Comparison of ENCODE assay signal across 9 mouse cellular contexts in genomic region chr7:19170142-19170541, GRCm38 (mm10). TPM values are rescaled to one million over a fixed set of nuclear protein-coding genes. Genes with fewer than 3 reads are reported as not detected.
A peak's percentile ranks its signal among the peaks of the same experiment; 100 is the strongest.
DNase-seq lines count a peak whose midpoint lies in the region; ATAC-seq lines count a peak whose summit lies in the region.
"Had no signal": no experiment of that assay in that cellular context is flagged by ENCODE, and none has a peak within 500 bp of the region (broad histone marks: within the 10 kb centered on the region; RNA-seq: fewer than 3 reads in every experiment).

No protein-coding gene starts in this region.

- no peak overlapping the region for H3K4me2 ChIP-seq in hindbrain, embryonic 12.5 days (replicated peaks)
- H3K4me2 ChIP-seq in heart, embryonic 11.5 days: peak overlapping the region; percentile 20
- no peak overlapping the region for H3K4me2 ChIP-seq in liver, embryonic 11.5 days
- H3K4me2 ChIP-seq: neural tube, embryonic 12.5 days had no signal

- peaks cover 38% of the 10 kb centered on the region for H3K4me1 ChIP-seq in hindbrain, embryonic 10.5 days (replicated peaks)
- peaks cover 23% of the 10 kb centered on the region for H3K4me1 ChIP-seq in hindbrain, embryonic 12.5 days
- peaks cover 48% of the 10 kb centered on the region for H3K4me1 ChIP-seq in heart, embryonic 11.5 days (ENCODE audit: control insufficient read depth, insufficient read depth, low read length)
- H3K4me1 ChIP-seq in liver, embryonic 11.5 days (replicated peaks; ENCODE audit: control insufficient read depth, insufficient read depth, low read length): peaks cover 21% of the 10 kb centered on the region

- H3K9ac ChIP-seq in hindbrain, embryonic 12.5 days: no peak overlapping the region
- H3K9ac ChIP-seq in heart, embryonic 11.5 days (ENCODE audit: low read depth, low read length): peak overlapping the region; percentile 56
- no peak overlapping the region for H3K9ac ChIP-seq in liver, embryonic 11.5 days (ENCODE audit: low read depth, low read length)
- H3K9ac ChIP-seq: neural tube, embryonic 12.5 days had no signal

- H3K27me3 ChIP-seq in hindbrain, embryonic 10.5 days (ENCODE audit: insufficient read depth, poor library complexity, severe bottlenecking): peaks cover 25% of the 10 kb centered on the region
- peaks cover 15% of the 10 kb centered on the region for H3K27me3 ChIP-seq in hindbrain, embryonic 12.5 days
- H3K27me3 ChIP-seq in heart, embryonic 11.5 days (ENCODE audit: control insufficient read depth, insufficient read depth, low read length): peaks cover 4% of the 10 kb centered on the region
- H3K27me3 ChIP-seq in liver, embryonic 11.5 days (replicated peaks; ENCODE audit: control insufficient read depth, insufficient read depth, low read length): peaks cover 13% of the 10 kb centered on the region

- H3K27ac ChIP-seq in hindbrain, embryonic 10.5 days: 0 out of 2 replicates have a peak overlapping the region, but pooled peaks have one; percentile 30
- no peak overlapping the region for H3K27ac ChIP-seq in hindbrain, embryonic 12.5 days
- H3K27ac ChIP-seq in heart, embryonic 11.5 days (ENCODE audit: low read depth, low read length): peak overlapping the region; percentile 95
- H3K27ac ChIP-seq in liver, embryonic 11.5 days (ENCODE audit: low read depth, low read length): peak overlapping the region; percentile 43; the same call in 1 of the 2 replicates
- H3K27ac ChIP-seq: neural tube, embryonic 12.5 days had no signal

- H3K9me3 ChIP-seq in hindbrain, embryonic 10.5 days: peaks cover 3% of the 10 kb centered on the region; the same call in 1 of the 2 replicates
- no peaks in the 10 kb centered on the region for H3K9me3 ChIP-seq in hindbrain, embryonic 12.5 days (replicated peaks)
- H3K9me3 ChIP-seq in heart, embryonic 11.5 days (replicated peaks; ENCODE audit: control insufficient read depth, low read length): no peaks in the 10 kb centered on the region
- peaks cover 2% of the 10 kb centered on the region; the same call in 1 of the 2 replicates for H3K9me3 ChIP-seq in liver, embryonic 11.5 days (ENCODE audit: control insufficient read depth, low read length)
- H3K9me3 ChIP-seq: neural tube, embryonic 12.5 days had no signal

- H3K36me3 ChIP-seq in hindbrain, embryonic 10.5 days: no peaks in the 10 kb centered on the region
- H3K36me3 ChIP-seq in hindbrain, embryonic 12.5 days: no peaks in the 10 kb centered on the region
- H3K36me3 ChIP-seq in heart, embryonic 11.5 days (ENCODE audit: control insufficient read depth, insufficient read depth, low read length): no peaks in the 10 kb centered on the region
- H3K36me3 ChIP-seq in liver, embryonic 11.5 days (ENCODE audit: control insufficient read depth, insufficient read depth, low read length): no peaks in the 10 kb centered on the region
- H3K36me3 ChIP-seq: neural tube, embryonic 12.5 days had no signal

- no peak for ATAC-seq in hindbrain, embryonic 12.5 days (ENCODE audit: low FRiP score)
- peak; percentile 66 for ATAC-seq in heart, embryonic 11.5 days (replicated peaks; ENCODE audit: insufficient number of reproducible peaks, low FRiP score, low TSS enrichment)
- no peak for ATAC-seq in liver, embryonic 11.5 days (replicated peaks; ENCODE audit: low FRiP score)
- ATAC-seq in megakaryocyte-erythroid progenitor cell, adult 5-6 weeks (replicated peaks; ENCODE audit: low FRiP score, low TSS enrichment, poor library complexity, severe bottlenecking): no peak

- H3K4me3 ChIP-seq in hindbrain, embryonic 10.5 days: no peak overlapping the region
- no peak overlapping the region for H3K4me3 ChIP-seq in hindbrain, embryonic 12.5 days
- H3K4me3 ChIP-seq in heart, embryonic 11.5 days (ENCODE audit: low read depth, low read length): no peak overlapping the region
- H3K4me3 ChIP-seq in liver, embryonic 11.5 days (ENCODE audit: low read depth, low read length): no peak overlapping the region
- H3K4me3 ChIP-seq: neural tube, embryonic 12.5 days had no signal

- no peak for DNase-seq in hindbrain, embryonic 10.5 days (ENCODE audit: low spot score)
- peak; percentile 25 for DNase-seq in NIH3T3 (ENCODE audit: low read depth)
- DNase-seq in liver, embryonic 11.5 days (ENCODE audit: low spot score): no peak
- no peak for DNase-seq in embryo, embryonic 10 days (ENCODE audit: low spot score)
- no peak for DNase-seq in Muller cell, postnatal 12 days (ENCODE audit: inconsistent ontology term)

- WGBS in hindbrain, embryonic 10.5 days: 65% methylated on average over 8 of the region's 8 CpGs
- 63% methylated on average over 8 of the region's 8 CpGs for WGBS in hindbrain, embryonic 12.5 days
- WGBS in heart, embryonic 11.5 days (ENCODE audit: insufficient replicate concordance): 16% methylated on average over 8 of the region's 8 CpGs
- whole genome bisulfite sequencing in liver, embryonic 11.5 days: 50% methylated on average over 8 of the region's 8 CpGs

RNA-seq across cellular contexts. Expression of gene Gipr, which starts 4.2 kb away (rescaled TPM):
- polyA plus RNA-seq in hindbrain, embryonic 10.5 days (2016; fragmentation: Nextera tagmentation; extraction: Ambion mirVana): 0.95 and 1.3 TPM in 2 replicates
- polyA plus RNA-seq in hindbrain, embryonic 12.5 days (2016; fragmentation: Nextera tagmentation; extraction: Ambion mirVana): 1.4 and 2.0 TPM in 2 replicates
- 9.0 and 10.8 TPM in 2 replicates for polyA plus RNA-seq in heart, embryonic 11.5 days (2014; fragmentation: Nextera tagmentation; extraction: Ambion mirVana)
- 0.69 and 0.73 TPM in 2 replicates for polyA plus RNA-seq in liver, embryonic 11.5 days (2014; fragmentation: Nextera tagmentation; extraction: Ambion mirVana)
- total RNA-seq in megakaryocyte-erythroid progenitor cell, adult 5-6 weeks (2014; fragmentation: Nextera tagmentation): not detected in 2 replicates
- 0.95 TPM in 1 of 2 replicates, not detected in the other for total RNA-seq in megakaryocyte-erythroid progenitor cell, adult 5-6 weeks (2017)

RNA-seq across cellular contexts. Expression of gene Eml2, which starts 6.1 kb away (rescaled TPM):
- 2.8 and 4.9 TPM in 2 replicates for polyA plus RNA-seq in hindbrain, embryonic 10.5 days (2016; fragmentation: Nextera tagmentation; extraction: Ambion mirVana)
- 6.1 and 7.2 TPM in 2 replicates for polyA plus RNA-seq in hindbrain, embryonic 12.5 days (2016; fragmentation: Nextera tagmentation; extraction: Ambion mirVana)
- polyA plus RNA-seq in heart, embryonic 11.5 days (2014; fragmentation: Nextera tagmentation; extraction: Ambion mirVana): 5.4 and 6.9 TPM in 2 replicates
- polyA plus RNA-seq in liver, embryonic 11.5 days (2014; fragmentation: Nextera tagmentation; extraction: Ambion mirVana): 2.7 and 3.8 TPM in 2 replicates
- total RNA-seq in megakaryocyte-erythroid progenitor cell, adult 5-6 weeks (2014; fragmentation: Nextera tagmentation): 4.8 and 11.4 TPM in 2 replicates
- total RNA-seq in megakaryocyte-erythroid progenitor cell, adult 5-6 weeks (2017): 4.8 and 6.6 TPM in 2 replicates

RNA-seq across cellular contexts. Expression of gene Snrpd2, which starts 20.6 kb away (rescaled TPM):
- polyA plus RNA-seq in hindbrain, embryonic 10.5 days (2016; fragmentation: Nextera tagmentation; extraction: Ambion mirVana): 184 TPM in 2 replicates
- 118 and 122 TPM in 2 replicates for polyA plus RNA-seq in hindbrain, embryonic 12.5 days (2016; fragmentation: Nextera tagmentation; extraction: Ambion mirVana)
- 120 and 125 TPM in 2 replicates for polyA plus RNA-seq in heart, embryonic 11.5 days (2014; fragmentation: Nextera tagmentation; extraction: Ambion mirVana)
- 140 and 158 TPM in 2 replicates for polyA plus RNA-seq in liver, embryonic 11.5 days (2014; fragmentation: Nextera tagmentation; extraction: Ambion mirVana)
- 146 and 165 TPM in 2 replicates for total RNA-seq in megakaryocyte-erythroid progenitor cell, adult 5-6 weeks (2014; fragmentation: Nextera tagmentation)
- total RNA-seq in megakaryocyte-erythroid progenitor cell, adult 5-6 weeks (2017): 80.7 and 93.4 TPM in 2 replicates

RNA-seq across cellular contexts. Expression of gene Qpctl, which starts 21.1 kb away (rescaled TPM):
- polyA plus RNA-seq in hindbrain, embryonic 10.5 days (2016; fragmentation: Nextera tagmentation; extraction: Ambion mirVana): 16.7 and 22.1 TPM in 2 replicates
- 21.2 and 22.8 TPM in 2 replicates for polyA plus RNA-seq in hindbrain, embryonic 12.5 days (2016; fragmentation: Nextera tagmentation; extraction: Ambion mirVana)
- 6.4 and 7.6 TPM in 2 replicates for polyA plus RNA-seq in heart, embryonic 11.5 days (2014; fragmentation: Nextera tagmentation; extraction: Ambion mirVana)
- polyA plus RNA-seq in liver, embryonic 11.5 days (2014; fragmentation: Nextera tagmentation; extraction: Ambion mirVana): 7.5 and 9.5 TPM in 2 replicates
- 2.4 and 5.1 TPM in 2 replicates for total RNA-seq in megakaryocyte-erythroid progenitor cell, adult 5-6 weeks (2014; fragmentation: Nextera tagmentation)
- 1.1 and 5.5 TPM in 2 replicates for total RNA-seq in megakaryocyte-erythroid progenitor cell, adult 5-6 weeks (2017)

RNA-seq across cellular contexts. Expression of gene Gpr4, which starts 42.2 kb away (rescaled TPM):
- polyA plus RNA-seq in hindbrain, embryonic 10.5 days (2016; fragmentation: Nextera tagmentation; extraction: Ambion mirVana): 1.8 and 2.9 TPM in 2 replicates
- polyA plus RNA-seq in hindbrain, embryonic 12.5 days (2016; fragmentation: Nextera tagmentation; extraction: Ambion mirVana): 2.2 and 2.4 TPM in 2 replicates
- 1.3 and 1.4 TPM in 2 replicates for polyA plus RNA-seq in heart, embryonic 11.5 days (2014; fragmentation: Nextera tagmentation; extraction: Ambion mirVana)
- 1.4 and 1.9 TPM in 2 replicates for polyA plus RNA-seq in liver, embryonic 11.5 days (2014; fragmentation: Nextera tagmentation; extraction: Ambion mirVana)
- total RNA-seq in megakaryocyte-erythroid progenitor cell, adult 5-6 weeks (2014; fragmentation: Nextera tagmentation): 0.64 TPM in 1 of 2 replicates, not detected in the other
- not detected in 2 replicates for total RNA-seq in megakaryocyte-erythroid progenitor cell, adult 5-6 weeks (2017)
